Mouse (Mus musculus): Measurements from ENCODE around the gene Ier5.

- TF ChIP-seq ZC3H11A (IDR thresholded peaks at IDR 0.05; ENCODE audit: borderline replicate concordance, low read depth, low read length) (no peak), MAFK (IDR thresholded peaks at IDR 0.05; ENCODE audit: insufficient read depth, low read depth, low read length) (no peak), ZNF384 (IDR thresholded peaks at IDR 0.05; ENCODE audit: low read depth, low read length) (no peak)
Observed at GRCm38 (mm10) chr1:155093971-155094707, 5.3 kb downstream of the Ier5 start.
